Mouse (Mus musculus) erythroblast, embryonic 14.5 days (primary cell): ENCODE data around the gene Vwa3a.

Experiments used
- GATA1 ChIP-seq: IDR thresholded peaks from 2 replicates; pipeline ENCODE4 v1.6.1; 2012; ENCODE audit warnings: low read length, inconsistent platforms, mixed read lengths
- TAL1 ChIP-seq: IDR thresholded peaks from 3 replicates; pipeline ENCODE4 v1.6.1; 2012; ENCODE audit warnings: low read length, inconsistent platforms, mixed read lengths

- TF ChIP-seq GATA1 (no peak), TAL1 (no peak)
Observed at GRCm38 (mm10) chr7:120830431-120831381, 91.6 kb downstream of the Vwa3a start.
